10 mouse cellular contexts compared by ENCODE assay signal in genomic region chr9:37407850-37408502, GRCm38 (mm10). TPM values are rescaled to one million over a fixed set of nuclear protein-coding genes. Genes with fewer than 3 reads are reported as not detected.
DNase-seq lines count a peak whose midpoint lies in the region; ATAC-seq lines count a peak whose summit lies in the region.
"Had no signal": no experiment of that assay in that cellular context is flagged by ENCODE, and none has a peak within 500 bp of the region (broad histone marks: within the 10 kb centered on the region; RNA-seq: fewer than 3 reads in every experiment).

No protein-coding gene starts in this region.

- no peak; the same call in 1 of the 2 replicates for ATAC-seq in kidney, embryonic 15.5 days (replicated peaks; ENCODE audit: low FRiP score)
- no peak for ATAC-seq in heart, embryonic 14.5 days (ENCODE audit: insufficient number of reproducible peaks, insufficient read depth, low FRiP score, low read depth)
- ATAC-seq in midbrain, embryonic 13.5 days, result peak; percentile 59

- WGBS in kidney, embryonic 15.5 days, result 15% methylated on average over 19 of the region's 19 CpGs
- WGBS in heart, embryonic 14.5 days, result 17% methylated on average over 19 of the region's 19 CpGs
- WGBS in midbrain, embryonic 13.5 days, result 15% methylated on average over 19 of the region's 19 CpGs

- H3K27ac ChIP-seq in kidney, embryonic 15.5 days, result no peak overlapping the region
- H3K27ac ChIP-seq in heart, embryonic 14.5 days (replicated peaks in 1 of 2; ENCODE audit: control insufficient read depth in 1 of 2, insufficient read depth in 1 of 2, low read depth in 2 of 2, low read length in 2 of 2), result no peak overlapping the region
- H3K27ac ChIP-seq in midbrain, embryonic 13.5 days, result no peak overlapping the region
- H3K27ac ChIP-seq: embryonic facial prominence, embryonic 15.5 days had no signal

- H3K4me1 ChIP-seq in kidney, embryonic 15.5 days, result peaks cover 8% of the 10 kb centered on the region
- peaks cover 5 to 11% of the 10 kb centered on the region in 2 experiments; a peak in 3 of 4 replicates for H3K4me1 ChIP-seq in heart, embryonic 14.5 days (ENCODE audit: control insufficient read depth in 2 of 2, insufficient read depth in 2 of 2, low read length in 2 of 2)
- H3K4me1 ChIP-seq in midbrain, embryonic 13.5 days (replicated peaks), result peaks cover 13% of the 10 kb centered on the region
- H3K4me1 ChIP-seq: embryonic facial prominence, embryonic 15.5 days had no signal

- no peak for DNase-seq in kidney, adult 8-10 months
- DNase-seq in brain, adult 2 months (ENCODE audit: low read depth, low spot score), result peak; percentile 34
- no peak for DNase-seq in yolk sac, embryonic 10.5 days (ENCODE audit: low spot score)
- DNase-seq in T-cell, adult 2 months (ENCODE audit: low spot score), result no peak
- no peak for DNase-seq in adrenal gland, postnatal 10 days
- DNase-seq: left cerebral cortex, postnatal 4 days had no signal

- H3K9ac ChIP-seq in kidney, embryonic 15.5 days, result no peak overlapping the region
- no peak overlapping the region for H3K9ac ChIP-seq in heart, embryonic 14.5 days (ENCODE audit: low read length)
- peak overlapping the region; percentile 4; the same call in 1 of the 2 replicates for H3K9ac ChIP-seq in midbrain, embryonic 13.5 days (replicated peaks)
- H3K9ac ChIP-seq: embryonic facial prominence, embryonic 15.5 days had no signal

- peak overlapping the region; percentile 38 for H3K4me2 ChIP-seq in kidney, embryonic 15.5 days
- H3K4me2 ChIP-seq in heart, embryonic 14.5 days (ENCODE audit: low read length), result peak overlapping the region; percentile 40; the same call in 1 of the 2 replicates
- H3K4me2 ChIP-seq in midbrain, embryonic 13.5 days (replicated peaks), result peak overlapping the region; percentile 41
- H3K4me2 ChIP-seq: embryonic facial prominence, embryonic 15.5 days had no signal

- no peaks in the 10 kb centered on the region for H3K36me3 ChIP-seq in kidney, embryonic 15.5 days
- no peaks in the 10 kb centered on the region for H3K36me3 ChIP-seq in heart, embryonic 14.5 days (ENCODE audit: control insufficient read depth, insufficient read depth, low read length)
- H3K36me3 ChIP-seq in midbrain, embryonic 13.5 days, result no peaks in the 10 kb centered on the region
- H3K36me3 ChIP-seq: embryonic facial prominence, embryonic 15.5 days had no signal

- peaks cover 20% of the 10 kb centered on the region for H3K27me3 ChIP-seq in kidney, embryonic 15.5 days
- no peaks in the 10 kb centered on the region for H3K27me3 ChIP-seq in heart, embryonic 14.5 days (ENCODE audit: control insufficient read depth, insufficient read depth, low read length)
- H3K27me3 ChIP-seq in midbrain, embryonic 13.5 days, result peaks cover 12% of the 10 kb centered on the region

- no peak overlapping the region for H3K4me3 ChIP-seq in kidney, embryonic 15.5 days (replicated peaks)
- no peak overlapping the region for H3K4me3 ChIP-seq in heart, embryonic 14.5 days (ENCODE audit: control insufficient read depth in 1 of 2, insufficient read depth in 1 of 2, low read depth in 1 of 2, low read length in 2 of 2)
- no peak overlapping the region for H3K4me3 ChIP-seq in midbrain, embryonic 13.5 days (replicated peaks)
- H3K4me3 ChIP-seq: embryonic facial prominence, embryonic 15.5 days had no signal

- no peaks in the 10 kb centered on the region for H3K9me3 ChIP-seq in kidney, embryonic 15.5 days (replicated peaks)
- no peaks in the 10 kb centered on the region for H3K9me3 ChIP-seq in heart, embryonic 14.5 days (ENCODE audit: control insufficient read depth, low read length)
- no peaks in the 10 kb centered on the region for H3K9me3 ChIP-seq in midbrain, embryonic 13.5 days
- H3K9me3 ChIP-seq: embryonic facial prominence, embryonic 15.5 days had no signal

RNA-seq across cellular contexts. Expression of gene Robo4, which starts 6.3 kb away (rescaled TPM):
- polyA plus RNA-seq in kidney, embryonic 15.5 days (2015; fragmentation: Nextera tagmentation; extraction: Ambion mirVana), result 15.8 and 19.6 TPM in 2 replicates
- polyA plus RNA-seq in heart, embryonic 14.5 days (2014; fragmentation: Nextera tagmentation; extraction: Ambion mirVana), result 10.4 and 11.3 TPM in 2 replicates
- 4.0 and 4.9 TPM in 2 replicates for polyA plus RNA-seq in midbrain, embryonic 13.5 days (2015; fragmentation: Nextera tagmentation; extraction: Ambion mirVana)
- total RNA-seq in adrenal gland, postnatal 10 days (2021), result 10 to 100 TPM; 24.9 to 28.4 TPM

RNA-seq across cellular contexts. Expression of gene Robo3, which starts 25.1 kb away (rescaled TPM):
- polyA plus RNA-seq in kidney, embryonic 15.5 days (2015; fragmentation: Nextera tagmentation; extraction: Ambion mirVana), result 0.18 and 0.53 TPM in 2 replicates
- polyA plus RNA-seq in heart, embryonic 14.5 days (2014; fragmentation: Nextera tagmentation; extraction: Ambion mirVana), result 0.15 and 0.16 TPM in 2 replicates
- polyA plus RNA-seq in midbrain, embryonic 13.5 days (2015; fragmentation: Nextera tagmentation; extraction: Ambion mirVana), result 20.5 and 22.4 TPM in 2 replicates
- total RNA-seq in adrenal gland, postnatal 10 days (2021), result under 1 TPM; 0.45 to 0.72 TPM

RNA-seq across cellular contexts. Expression of gene Hepacam, which starts 40.8 kb away (rescaled TPM):
- polyA plus RNA-seq in kidney, embryonic 15.5 days (2015; fragmentation: Nextera tagmentation; extraction: Ambion mirVana), result not detected in 2 replicates
- not detected in 2 replicates for polyA plus RNA-seq in heart, embryonic 14.5 days (2014; fragmentation: Nextera tagmentation; extraction: Ambion mirVana)
- 2.2 and 2.5 TPM in 2 replicates for polyA plus RNA-seq in midbrain, embryonic 13.5 days (2015; fragmentation: Nextera tagmentation; extraction: Ambion mirVana)
- under 1 TPM; 0.21 to 0.33 TPM for total RNA-seq in adrenal gland, postnatal 10 days (2021)

RNA-seq across cellular contexts. Expression of gene Ccdc15, which starts 59.7 kb away (rescaled TPM):
- 7.1 and 8.0 TPM in 2 replicates for polyA plus RNA-seq in kidney, embryonic 15.5 days (2015; fragmentation: Nextera tagmentation; extraction: Ambion mirVana)
- 3.3 and 4.4 TPM in 2 replicates for polyA plus RNA-seq in heart, embryonic 14.5 days (2014; fragmentation: Nextera tagmentation; extraction: Ambion mirVana)
- polyA plus RNA-seq in midbrain, embryonic 13.5 days (2015; fragmentation: Nextera tagmentation; extraction: Ambion mirVana), result 10.8 and 10.9 TPM in 2 replicates
- total RNA-seq in adrenal gland, postnatal 10 days (2021), result 1 to 10 TPM; 2.4 to 4.0 TPM

Comparison
In these comparisons a context has a peak if more than half of its experiments do, and no peak if none do; other contexts are left out.
1. RNA of gene Robo3, which starts 25.1 kb away (polyA plus RNA-seq): 20.5 to 22.4 TPM in midbrain, embryonic 13.5 days; 0.18 to 0.53 TPM in kidney, embryonic 15.5 days and 0.15 to 0.16 TPM in heart, embryonic 14.5 days; every median in the first group is over 10 times any median in the second.
2. Peak in every context shown above with its lines, with median percentiles within 50 percentile points of each other: H3K4me2 ChIP-seq.